Mouse (Mus musculus) liver, adult 2 months (tissue): ENCODE results near the gene Kif1c.
"Not testable (repeated sequence)": the region's sequence is repeated elsewhere in the genome, so short reads cannot be mapped to it uniquely, and the experiment has no call there.

Source experiments
- CTCF ChIP-seq: fragments of 200-500 bp; IDR thresholded peaks from 2 replicates; pipeline ENCODE4 v1.5.1; 2011; ENCODE audit warnings: low read depth, low read length, control low read depth
- POLR2A ChIP-seq: fragments of 200-500 bp; IDR thresholded peaks from 2 replicates; pipeline ENCODE4 v1.6.1; 2011; ENCODE audit warnings: low read length, control low read depth; ENCODE audit not compliant: insufficient read depth; ENCODE audit errors: extremely low read depth

DNA sequence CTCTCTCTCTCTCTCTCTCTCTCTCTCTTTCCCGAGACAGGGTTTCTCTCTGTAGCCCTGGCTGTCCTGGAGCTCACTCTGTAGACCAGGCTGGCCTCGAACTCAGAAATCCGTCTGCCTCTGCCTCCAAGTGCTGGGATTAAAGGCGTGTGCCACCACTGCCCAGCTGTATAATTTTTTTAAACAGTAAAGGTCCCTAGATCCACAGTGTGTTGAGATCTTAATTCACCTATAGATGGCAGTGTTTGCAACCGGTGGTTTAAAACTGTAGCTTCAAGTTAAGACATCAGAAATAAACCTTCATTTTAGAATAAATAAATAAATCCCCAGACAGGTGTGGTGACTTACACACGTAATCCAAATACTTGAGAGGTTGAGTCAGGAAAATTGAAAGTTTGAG lies 77.7 kb downstream of the Kif1c start:
- peak; percentile 57 for TF ChIP-seq CTCF
- not testable (repeated sequence) for TF ChIP-seq POLR2A
